Mouse (Mus musculus): ENCODE results near the gene Nfic.

Gene Nfic

DNA sequence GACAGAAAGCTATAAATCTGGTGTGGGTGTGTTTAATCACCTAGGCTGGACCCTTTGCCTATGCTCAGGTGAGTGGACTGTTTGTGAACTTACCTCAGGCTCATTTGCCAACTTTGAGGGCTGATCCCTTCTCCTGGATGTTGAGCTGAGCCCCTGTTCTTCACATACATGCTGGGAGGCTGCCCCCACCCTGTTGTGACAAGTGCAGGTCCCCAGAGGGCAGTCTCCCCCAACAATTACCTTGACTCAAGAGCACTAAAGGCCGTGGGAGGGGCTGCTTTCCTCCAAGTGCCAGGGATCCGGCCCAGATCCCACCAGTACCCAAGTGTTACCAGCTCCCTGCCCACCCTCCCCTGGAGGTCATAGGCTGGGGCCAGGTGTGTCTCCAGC, 29.6 kb upstream of the Nfic start:
- no peak for DNase-seq (ENCODE audit: low spot score)

GRCm38 (mm10) chr10:81484441-81485059, 29.1 kb upstream of the Nfic start:
- no peak for DNase-seq (ENCODE audit: low spot score)

GRCm38 (mm10) chr10:81483983-81484382, 28.5 kb upstream of the Nfic start:
- DNase-seq (ENCODE audit: low spot score), result no peak

GRCm38 (mm10) chr10:81482533-81482889, 27.1 kb upstream of the Nfic start, which contains the start of gene Celf5:
Gene Celf5 (minus strand): TSS chr10:81482709.
- DNase-seq (ENCODE audit: low spot score), result no peak

- DNase-seq (ENCODE audit: low spot score), result no peak
Observed at GRCm38 (mm10) chr10:81481605-81482532, 26.4 kb upstream of the Nfic start.

DNA sequence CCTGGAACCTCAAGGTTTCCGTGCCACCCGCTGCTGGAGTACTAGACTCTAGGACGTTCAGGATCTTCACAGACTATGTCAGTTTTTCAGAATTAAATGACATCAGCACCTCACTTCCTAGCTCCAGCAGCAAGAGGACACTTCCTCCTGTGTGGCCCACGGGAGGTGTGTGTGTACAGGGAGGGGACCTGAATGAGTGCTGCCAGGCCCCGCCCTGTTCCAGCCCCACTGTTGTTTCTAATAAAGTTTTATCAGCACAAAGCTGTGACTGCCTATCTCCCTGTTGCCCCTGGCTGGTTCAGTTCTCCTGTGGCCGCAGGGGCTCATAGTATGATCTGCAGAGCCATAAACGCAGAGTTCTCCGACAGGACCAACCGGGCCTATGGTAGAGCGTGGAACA, 19.0 kb upstream of the Nfic start:
- DNase-seq (ENCODE audit: low spot score), result no peak

- DNase-seq (ENCODE audit: low spot score), result no peak
Observed at GRCm38 (mm10) chr10:81473003-81473451, 17.6 kb upstream of the Nfic start.

GRCm38 (mm10) chr10:81472403-81473002, 17.1 kb upstream of the Nfic start:
- no peak for DNase-seq (ENCODE audit: low spot score)

DNA sequence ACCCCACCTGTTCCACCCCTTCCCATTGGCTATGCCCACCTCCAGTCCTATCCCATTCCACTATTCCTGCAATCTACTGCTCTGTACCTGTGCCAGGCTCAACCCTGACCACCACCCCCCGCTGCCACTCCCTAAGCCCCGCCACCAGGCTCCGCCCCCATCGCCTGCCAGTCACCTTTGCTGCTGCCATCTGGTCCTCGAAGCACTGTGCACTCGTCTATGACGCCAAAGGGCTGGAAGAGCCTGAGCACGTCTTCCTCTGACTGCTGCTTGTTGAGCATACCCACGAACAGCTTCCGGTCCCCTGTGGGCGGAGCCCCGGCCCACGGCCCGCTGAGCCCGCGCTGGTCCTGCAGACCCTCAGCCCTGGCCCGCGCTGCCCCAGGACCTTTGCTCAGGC, 15.0 kb upstream of the Nfic start:
- no peak for DNase-seq (ENCODE audit: low spot score)

GRCm38 (mm10) chr10:81469253-81469652, 13.8 kb upstream of the Nfic start:
- DNase-seq (ENCODE audit: low spot score), result no peak

- no peak for DNase-seq (ENCODE audit: low spot score)
Observed at GRCm38 (mm10) chr10:81467670-81468235, 12.3 kb upstream of the Nfic start.

DNA sequence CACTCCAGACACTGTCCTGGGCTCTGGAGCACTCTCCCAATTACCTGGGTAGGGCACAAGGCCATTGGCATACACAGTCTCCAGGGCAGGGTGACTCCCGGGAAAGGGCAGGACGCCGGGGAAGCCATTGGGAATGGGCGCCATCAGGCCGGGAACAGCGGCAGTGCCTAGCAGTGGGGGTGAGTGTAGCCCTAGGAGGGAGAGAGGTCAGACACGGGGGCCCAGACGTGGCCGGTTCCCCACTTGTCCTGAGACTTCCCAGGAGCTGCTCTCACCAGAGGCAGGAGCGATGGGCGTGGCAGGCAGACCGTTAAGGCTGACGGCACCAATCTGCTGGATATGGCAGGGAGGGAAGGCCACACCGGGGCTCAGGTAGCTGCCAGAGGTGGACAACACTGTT, 11.4 kb upstream of the Nfic start:
- DNase-seq (ENCODE audit: low spot score), result no peak

DNA sequence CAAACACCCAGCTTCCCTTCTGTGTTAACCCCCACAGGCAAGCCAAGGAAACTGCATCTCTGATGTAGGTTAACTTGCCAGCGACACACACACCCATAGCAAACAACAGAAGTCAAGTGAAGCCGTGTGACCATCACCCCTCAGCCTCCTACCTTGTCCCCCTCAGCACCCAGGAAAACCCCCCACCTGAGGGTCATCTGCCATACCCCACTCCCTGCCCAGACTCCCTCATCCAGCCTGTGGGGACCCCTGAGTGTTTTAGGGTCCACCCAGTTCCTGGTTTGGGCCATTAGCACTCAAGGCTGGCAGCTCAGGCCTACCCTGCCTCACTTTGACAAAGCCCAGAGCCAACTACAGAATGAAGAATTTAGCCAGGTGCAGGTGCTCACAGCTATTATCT, 10.6 kb upstream of the Nfic start:
- no peak for DNase-seq (ENCODE audit: low spot score)

GRCm38 (mm10) chr10:81465265-81465645, 9.8 kb upstream of the Nfic start:
- no peak for DNase-seq (ENCODE audit: low spot score)

DNA sequence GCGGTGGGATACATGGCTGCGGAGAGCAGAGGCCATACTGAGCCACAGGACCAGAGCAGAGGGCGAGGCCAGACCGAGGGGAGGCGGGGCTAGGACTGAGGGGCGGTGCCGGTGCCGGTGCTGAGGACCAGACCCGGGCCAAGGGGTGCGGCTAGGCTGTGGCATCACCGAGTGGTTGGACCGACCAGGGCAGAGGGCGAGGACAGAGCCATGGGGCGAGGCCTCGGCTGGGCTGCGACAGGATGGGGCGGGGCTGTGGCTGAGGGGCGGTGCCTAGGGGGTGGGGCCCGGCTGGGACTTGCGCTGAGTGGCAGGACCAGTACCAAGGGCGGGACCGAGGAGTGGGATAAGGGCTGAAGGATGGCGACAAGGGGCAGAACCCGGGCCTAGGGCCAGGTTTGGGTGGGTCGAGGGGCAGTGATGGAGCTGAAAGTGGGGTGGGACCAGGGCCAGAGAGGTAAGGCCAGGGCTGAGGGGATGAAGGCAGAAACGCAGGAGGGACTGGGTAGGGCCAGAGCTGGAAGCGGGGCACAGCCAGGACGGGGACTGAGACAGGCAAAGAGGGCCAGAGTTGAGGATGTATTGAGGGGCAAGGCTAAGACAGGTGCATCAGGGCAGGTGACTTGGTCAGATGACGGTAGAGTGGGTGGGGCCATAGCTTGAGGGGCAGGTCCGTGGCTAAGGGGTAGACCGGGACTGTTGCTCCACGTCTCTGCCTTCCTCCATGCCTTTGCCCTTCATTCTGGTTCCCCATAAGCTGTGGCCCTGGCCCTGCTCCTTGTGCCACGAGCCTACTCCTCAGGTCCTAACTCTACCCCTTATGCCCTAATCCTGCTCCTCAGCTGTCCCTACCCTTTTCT, 9.2 kb upstream of the Nfic start:
- no peak for DNase-seq (ENCODE audit: low spot score)

GRCm38 (mm10) chr10:81463531-81463930, 8.1 kb upstream of the Nfic start:
- DNase-seq (ENCODE audit: low spot score), result no peak

DNA sequence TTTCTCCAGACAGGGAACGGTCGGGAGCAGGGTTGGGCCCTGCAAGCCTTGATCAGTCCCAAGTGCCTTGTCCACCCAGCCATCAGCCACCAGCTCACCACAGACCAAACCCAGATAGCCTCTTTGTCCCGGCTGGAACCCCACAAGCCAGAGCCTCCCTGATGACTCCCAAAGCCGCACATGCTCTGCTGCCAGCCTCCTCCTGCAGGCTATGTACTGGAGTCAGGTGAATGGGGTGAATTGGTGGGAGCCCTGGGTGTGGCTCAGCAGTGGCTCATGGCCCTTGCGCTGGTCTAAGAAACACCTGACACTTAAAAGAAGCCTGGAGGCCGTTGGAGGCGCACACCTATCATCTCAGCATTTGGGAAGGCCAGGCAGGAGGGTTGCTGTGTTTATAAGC, 7.5 kb upstream of the Nfic start:
- no peak for DNase-seq (ENCODE audit: low spot score)

GRCm38 (mm10) chr10:81462415-81462804, 7.0 kb upstream of the Nfic start:
- no peak for DNase-seq (ENCODE audit: low spot score)

DNA sequence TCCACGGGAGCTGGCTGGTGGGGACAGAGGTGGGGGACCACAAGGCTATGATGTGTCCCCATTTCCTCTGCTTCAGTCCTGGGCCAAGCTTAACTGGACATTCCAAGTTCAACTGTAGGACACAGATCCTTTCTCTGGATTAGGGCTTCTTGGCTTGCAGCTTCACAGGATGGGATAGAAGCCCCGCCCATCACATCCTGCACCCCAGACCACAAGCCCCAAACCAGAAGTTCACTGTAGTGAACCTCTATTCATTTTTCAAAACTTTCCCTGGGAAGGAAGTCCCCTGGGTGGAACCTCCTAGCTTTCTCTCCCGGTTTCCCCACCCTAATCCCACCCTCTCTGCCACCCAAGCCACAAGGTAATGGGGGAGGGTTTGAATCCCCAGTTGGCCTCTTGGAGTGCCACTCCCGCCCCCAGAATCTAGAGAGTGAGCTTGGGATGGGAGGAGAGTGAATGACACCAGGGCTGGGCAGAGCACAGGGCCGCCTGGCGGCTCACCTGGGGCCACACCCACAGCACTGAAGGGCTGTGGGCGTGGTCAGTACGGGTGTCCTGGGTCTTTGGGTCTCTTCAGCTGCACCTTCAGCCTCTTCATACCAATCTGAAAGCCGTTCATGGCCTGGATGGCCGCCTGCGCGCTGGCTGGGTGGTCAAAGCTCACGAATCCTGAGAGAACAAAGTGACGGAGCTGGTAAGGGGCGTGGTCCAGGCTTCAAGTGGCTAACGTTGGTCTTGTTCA, 6.4 kb upstream of the Nfic start:
- no peak for DNase-seq (ENCODE audit: low spot score)

DNA sequence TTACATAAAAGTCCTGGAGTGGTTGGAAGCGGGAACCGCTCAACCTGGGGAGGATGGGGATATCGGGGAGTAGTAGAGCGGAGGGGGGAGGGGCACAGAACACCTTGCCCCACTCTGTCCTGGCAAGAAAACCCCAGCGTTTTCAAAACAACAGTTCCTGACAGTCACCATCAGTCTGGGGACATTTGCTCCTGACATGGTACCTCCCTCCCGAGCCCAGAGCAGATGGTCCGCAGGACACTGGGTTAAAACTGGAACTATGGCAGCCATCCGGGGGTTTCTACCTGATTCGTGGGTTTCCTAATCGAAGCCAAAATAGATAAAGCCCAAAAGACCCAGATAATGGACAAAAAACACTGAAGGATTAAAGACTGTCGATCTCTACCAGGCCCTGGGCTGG, 5.5 kb upstream of the Nfic start:
- no peak for DNase-seq (ENCODE audit: low spot score)

DNA sequence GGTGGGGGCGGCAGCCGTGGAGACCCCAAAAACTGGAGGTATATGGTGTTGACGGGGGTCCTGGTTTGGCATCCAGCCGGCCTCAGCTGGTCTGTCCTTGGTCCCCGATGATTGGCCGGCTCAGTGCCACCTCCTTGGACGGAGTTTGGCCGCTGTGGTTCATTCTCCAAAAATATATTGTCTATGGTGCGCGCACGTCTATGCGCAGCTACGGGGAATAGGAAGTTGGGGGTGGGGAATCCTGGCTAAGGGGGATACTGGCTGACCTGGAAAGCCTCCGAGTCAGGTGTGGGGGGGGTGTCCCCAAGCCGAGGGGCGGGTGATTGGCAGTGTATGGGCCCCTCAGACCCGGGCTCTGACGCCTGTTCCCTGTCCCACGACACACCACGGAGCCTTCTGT, 5.0 kb upstream of the Nfic start:
- no peak for DNase-seq (ENCODE audit: low spot score)

All from adipocyte (in vitro differentiated cells).